Mouse (Mus musculus): ENCODE results near the gene Ccl3. TPM values are rescaled to one million over a fixed set of nuclear protein-coding genes. Genes with fewer than 3 reads are reported as not detected.

Ccl3 gene
- polyA plus RNA-seq, 2 experiments: 1.1 to 1.2 TPM

GRCm38 (mm10) chr11:83663532-83663931, 14.4 kb upstream of the Ccl3 start:
- ATAC-seq (ENCODE audit: insufficient read depth): no peak
- WGBS (ENCODE audit: insufficient replicate concordance): 35% methylated on average over 5 of the region's 5 CpGs
- TF ChIP-seq EP300 (IDR thresholded peaks at IDR 0.05; ENCODE audit: low read depth) (no peak), CTCF (IDR thresholded peaks at IDR 0.05; ENCODE audit: low read depth) (no peak)
- Histone ChIP-seq H3K9me3 (ENCODE audit: control insufficient read depth, low read length) (no peaks in the 10 kb centered on the region), H3K27me3 (ENCODE audit: control insufficient read depth, insufficient read depth, low read length) (no peaks in the 10 kb centered on the region), H3K9ac (replicated peaks) (no peak overlapping the region), H3K4me3 (ENCODE audit: insufficient read depth in 1 of 2, low read depth in 2 of 2, low read length in 2 of 2) (no peak overlapping the region), H3K27ac (no peak overlapping the region), H3K4me1 (replicated peaks; ENCODE audit: control insufficient read depth in 2 of 2, insufficient read depth in 2 of 2, low read length in 1 of 2) (no peaks in the 10 kb centered on the region; a peak in 1 of 4 replicates), H3K4me2 (ENCODE audit: low read depth) (no peak overlapping the region), H3K36me3 (replicated peaks; ENCODE audit: control insufficient read depth, insufficient read depth, low read depth) (no peaks in the 10 kb centered on the region)
- no peak for DNase-seq (ENCODE audit: low read depth in 3 of 3, low spot score in 3 of 3)

- no peak for ATAC-seq (ENCODE audit: insufficient read depth)
Observed at GRCm38 (mm10) chr11:83662204-83662603, 13.0 kb upstream of the Ccl3 start, which contains the start of gene Ccl4. Gene Ccl4, plus strand, starts transcription at chr11:83662584.

GRCm38 (mm10) chr11:83658797-83659196, 9.6 kb upstream of the Ccl3 start:
- H3K27me3 ChIP-seq (ENCODE audit: control insufficient read depth, insufficient read depth, low read length): no peaks in the 10 kb centered on the region
- H3K36me3 ChIP-seq (replicated peaks; ENCODE audit: control insufficient read depth, insufficient read depth, low read depth): no peaks in the 10 kb centered on the region
- H3K27ac ChIP-seq: no peak overlapping the region
- no peak for TF ChIP-seq EP300 (IDR thresholded peaks at IDR 0.05; ENCODE audit: low read depth)
- no peak for TF ChIP-seq CTCF (IDR thresholded peaks at IDR 0.05; ENCODE audit: low read depth)
- no peaks in the 10 kb centered on the region for H3K9me3 ChIP-seq (ENCODE audit: control insufficient read depth, low read length)
- DNase-seq (ENCODE audit: low read depth in 3 of 3, low spot score in 3 of 3): no peak
- no peak overlapping the region for H3K4me2 ChIP-seq (ENCODE audit: low read depth)
- no peak for ATAC-seq (ENCODE audit: insufficient read depth)
- H3K4me1 ChIP-seq (replicated peaks; ENCODE audit: control insufficient read depth in 2 of 2, insufficient read depth in 2 of 2, low read length in 1 of 2): no peaks in the 10 kb centered on the region; a peak in 1 of 4 replicates
- H3K4me3 ChIP-seq (ENCODE audit: insufficient read depth in 1 of 2, low read depth in 2 of 2, low read length in 2 of 2): no peak overlapping the region
- no peak overlapping the region for H3K9ac ChIP-seq (replicated peaks)
- 23% methylated on average over 6 of the region's 6 CpGs for WGBS (ENCODE audit: insufficient replicate concordance)

More at GRCm38 (mm10) chr11:83662204-83662603, 13.0 kb upstream of the Ccl3 start, which contains the start of gene Ccl4:
- TF ChIP-seq EP300 (IDR thresholded peaks at IDR 0.05; ENCODE audit: low read depth) (no peak), CTCF (IDR thresholded peaks at IDR 0.05; ENCODE audit: low read depth) (no peak)
- DNase-seq (ENCODE audit: low read depth in 3 of 3, low spot score in 3 of 3): no peak
- Histone ChIP-seq H3K36me3 (replicated peaks; ENCODE audit: control insufficient read depth, insufficient read depth, low read depth) (no peaks in the 10 kb centered on the region), H3K9ac (replicated peaks) (no peak within 1 kb of the TSS), H3K4me1 (replicated peaks; ENCODE audit: control insufficient read depth in 2 of 2, insufficient read depth in 2 of 2, low read length in 1 of 2) (no peaks in the 10 kb centered on the region; a peak in 1 of 4 replicates), H3K4me3 (ENCODE audit: insufficient read depth in 1 of 2, low read depth in 2 of 2, low read length in 2 of 2) (no peak within 1 kb of the TSS), H3K4me2 (ENCODE audit: low read depth) (no peak within 1 kb of the TSS), H3K9me3 (ENCODE audit: control insufficient read depth, low read length) (no peaks in the 10 kb centered on the region), H3K27ac (no peak within 1 kb of the TSS), H3K27me3 (ENCODE audit: control insufficient read depth, insufficient read depth, low read length) (no peaks in the 10 kb centered on the region)
- WGBS (ENCODE audit: insufficient replicate concordance): 34% methylated on average over 6 of the region's 6 CpGs

GRCm38 (mm10) chr11:83657508-83657907, 8.4 kb upstream of the Ccl3 start:
- no peak for DNase-seq (ENCODE audit: low read depth in 3 of 3, low spot score in 3 of 3)
- H3K4me2 ChIP-seq (ENCODE audit: low read depth): no peak overlapping the region
- H3K9ac ChIP-seq (replicated peaks): no peak overlapping the region
- H3K4me3 ChIP-seq (ENCODE audit: insufficient read depth in 1 of 2, low read depth in 2 of 2, low read length in 2 of 2): no peak overlapping the region
- no peaks in the 10 kb centered on the region for H3K4me1 ChIP-seq (replicated peaks; ENCODE audit: control insufficient read depth in 2 of 2, insufficient read depth in 2 of 2, low read length in 1 of 2)
- TF ChIP-seq CTCF (IDR thresholded peaks at IDR 0.05; ENCODE audit: low read depth) (no peak), EP300 (IDR thresholded peaks at IDR 0.05; ENCODE audit: low read depth) (no peak)
- 58% methylated on average over 3 of the region's 3 CpGs for WGBS (ENCODE audit: insufficient replicate concordance)
- no peaks in the 10 kb centered on the region for H3K36me3 ChIP-seq (replicated peaks; ENCODE audit: control insufficient read depth, insufficient read depth, low read depth)
- no peak overlapping the region for H3K27ac ChIP-seq
- ATAC-seq (ENCODE audit: insufficient read depth): no peak
- H3K9me3 ChIP-seq (ENCODE audit: control insufficient read depth, low read length): no peaks in the 10 kb centered on the region
- H3K27me3 ChIP-seq (ENCODE audit: control insufficient read depth, insufficient read depth, low read length): no peaks in the 10 kb centered on the region

GRCm38 (mm10) chr11:83654606-83655005, 5.5 kb upstream of the Ccl3 start:
- no peak for TF ChIP-seq CTCF (IDR thresholded peaks at IDR 0.05; ENCODE audit: low read depth)
- TF ChIP-seq EP300 (IDR thresholded peaks at IDR 0.05; ENCODE audit: low read depth): no peak
- Histone ChIP-seq H3K4me3 (ENCODE audit: insufficient read depth in 1 of 2, low read depth in 2 of 2, low read length in 2 of 2) (no peak overlapping the region), H3K4me1 (replicated peaks; ENCODE audit: control insufficient read depth in 2 of 2, insufficient read depth in 2 of 2, low read length in 1 of 2) (no peaks in the 10 kb centered on the region), H3K4me2 (ENCODE audit: low read depth) (no peak overlapping the region), H3K27ac (no peak overlapping the region), H3K9ac (replicated peaks) (no peak overlapping the region), H3K36me3 (replicated peaks; ENCODE audit: control insufficient read depth, insufficient read depth, low read depth) (no peaks in the 10 kb centered on the region), H3K27me3 (ENCODE audit: control insufficient read depth, insufficient read depth, low read length) (no peaks in the 10 kb centered on the region), H3K9me3 (ENCODE audit: control insufficient read depth, low read length) (no peaks in the 10 kb centered on the region)
- WGBS (ENCODE audit: insufficient replicate concordance): 71% methylated on average over 8 of the region's 8 CpGs
- ATAC-seq (ENCODE audit: insufficient read depth): no peak
- no peak for DNase-seq (ENCODE audit: low read depth in 3 of 3, low spot score in 3 of 3)

Data from liver, embryonic 14.5 days (tissue).